Mouse (Mus musculus): ENCODE results near the gene Mocs3. TPM values are rescaled to one million over a fixed set of nuclear protein-coding genes. Genes with fewer than 3 reads are reported as not detected.

The Mocs3 gene
- total and polyA plus RNA-seq, 2 experiments from 2014 or later: 3.8 to 6.0 TPM

- WGBS: under 1% methylated on average over 58 of the region's 89 CpGs
- Histone ChIP-seq H3K27ac (ENCODE audit: low read depth) (peak within 1 kb of the TSS; percentile 98), H3K9me3 (replicated peaks; ENCODE audit: control insufficient read depth, low read length) (no peaks in the 10 kb centered on the region), H3K4me1 (ENCODE audit: control insufficient read depth, insufficient read depth) (peaks cover 13% of the 10 kb centered on the region; the same call in 1 of the 2 replicates), H3K4me2 (ENCODE audit: low read depth, low read length) (peak within 1 kb of the TSS; percentile 85), H3K27me3 (ENCODE audit: control insufficient read depth, insufficient read depth, low read length) (no peaks in the 10 kb centered on the region), H3K9ac (replicated peaks; ENCODE audit: low read depth, low read length) (peak within 1 kb of the TSS; percentile 99), H3K4me3 (ENCODE audit: low read depth, low read length) (peak within 1 kb of the TSS; percentile 92), H3K36me3 (replicated peaks; ENCODE audit: control insufficient read depth, insufficient read depth, low read length) (peaks cover 31% of the 10 kb centered on the region)
- peak; percentile 90 for ATAC-seq (ENCODE audit: insufficient read depth, low read depth)
- TF ChIP-seq CTCF (IDR thresholded peaks at IDR 0.05; ENCODE audit: low read depth) (peak; percentile 81), EP300 (IDR thresholded peaks at IDR 0.05; ENCODE audit: low read depth) (peak; percentile 97)
- peak; percentile 97 for DNase-seq (ENCODE audit: low spot score)
These were observed 23.4 kb upstream of the Mocs3 start, which contains the start of gene Adnp for GRCm38 (mm10) chr2:168206725-168207644. Gene Adnp (minus strand): TSS chr2:168207112.

- DNase-seq (ENCODE audit: low spot score): no peak
- Histone ChIP-seq H3K36me3 (replicated peaks; ENCODE audit: control insufficient read depth, insufficient read depth, low read length) (peaks cover 40% of the 10 kb centered on the region), H3K27me3 (ENCODE audit: control insufficient read depth, insufficient read depth, low read length) (no peaks in the 10 kb centered on the region), H3K4me1 (ENCODE audit: control insufficient read depth, insufficient read depth) (peaks cover 13% of the 10 kb centered on the region; the same call in 1 of the 2 replicates), H3K27ac (ENCODE audit: low read depth) (peak overlapping the region; percentile 98), H3K4me2 (ENCODE audit: low read depth, low read length) (no peak overlapping the region), H3K9me3 (replicated peaks; ENCODE audit: control insufficient read depth, low read length) (no peaks in the 10 kb centered on the region), H3K9ac (replicated peaks; ENCODE audit: low read depth, low read length) (no peak overlapping the region), H3K4me3 (ENCODE audit: low read depth, low read length) (no peak overlapping the region)
- no peak for TF ChIP-seq CTCF (IDR thresholded peaks at IDR 0.05; ENCODE audit: low read depth)
- TF ChIP-seq EP300 (IDR thresholded peaks at IDR 0.05; ENCODE audit: low read depth): no peak
- ATAC-seq (ENCODE audit: insufficient read depth, low read depth): no peak
- WGBS: 88% methylated on average over 3 of the region's 3 CpGs
These were observed 22.5 kb upstream of the Mocs3 start for GRCm38 (mm10) chr2:168207883-168208282.

GRCm38 (mm10) chr2:168213788-168214397, 16.5 kb upstream of the Mocs3 start:
- no peaks in the 10 kb centered on the region for H3K9me3 ChIP-seq (replicated peaks; ENCODE audit: control insufficient read depth, low read length)
- H3K36me3 ChIP-seq (replicated peaks; ENCODE audit: control insufficient read depth, insufficient read depth, low read length): peaks cover 73% of the 10 kb centered on the region
- H3K9ac ChIP-seq (replicated peaks; ENCODE audit: low read depth, low read length): no peak overlapping the region
- no peak overlapping the region for H3K4me3 ChIP-seq (ENCODE audit: low read depth, low read length)
- no peak overlapping the region for H3K27ac ChIP-seq (ENCODE audit: low read depth)
- H3K4me2 ChIP-seq (ENCODE audit: low read depth, low read length): no peak overlapping the region
- no peak for DNase-seq (ENCODE audit: low spot score)
- TF ChIP-seq CTCF (IDR thresholded peaks at IDR 0.05; ENCODE audit: low read depth): peak; percentile 8; the same call in 1 of the 2 replicates
- no peak for TF ChIP-seq EP300 (IDR thresholded peaks at IDR 0.05; ENCODE audit: low read depth)
- ATAC-seq (ENCODE audit: insufficient read depth, low read depth): no peak
- 53% methylated on average over 5 of the region's 5 CpGs for WGBS
- no peaks in the 10 kb centered on the region for H3K4me1 ChIP-seq (ENCODE audit: control insufficient read depth, insufficient read depth)
- no peaks in the 10 kb centered on the region for H3K27me3 ChIP-seq (ENCODE audit: control insufficient read depth, insufficient read depth, low read length)

GRCm38 (mm10) chr2:168223326-168223725, 7.1 kb upstream of the Mocs3 start:
- ATAC-seq (ENCODE audit: insufficient read depth, low read depth) (no peak), DNase-seq (ENCODE audit: low spot score) (no peak)
- Histone ChIP-seq H3K36me3 (replicated peaks; ENCODE audit: control insufficient read depth, insufficient read depth, low read length) (peaks cover 81% of the 10 kb centered on the region), H3K9ac (replicated peaks; ENCODE audit: low read depth, low read length) (no peak overlapping the region), H3K4me1 (ENCODE audit: control insufficient read depth, insufficient read depth) (0 out of 2 replicates have a peak, but pooled peaks cover 1% of the 10 kb centered on the region), H3K27me3 (ENCODE audit: control insufficient read depth, insufficient read depth, low read length) (no peaks in the 10 kb centered on the region), H3K27ac (ENCODE audit: low read depth) (no peak overlapping the region), H3K4me2 (ENCODE audit: low read depth, low read length) (no peak overlapping the region), H3K9me3 (replicated peaks; ENCODE audit: control insufficient read depth, low read length) (no peaks in the 10 kb centered on the region), H3K4me3 (ENCODE audit: low read depth, low read length) (no peak overlapping the region)
- TF ChIP-seq EP300 (IDR thresholded peaks at IDR 0.05; ENCODE audit: low read depth): no peak
- TF ChIP-seq CTCF (IDR thresholded peaks at IDR 0.05; ENCODE audit: low read depth): no peak
- 88% methylated on average over 6 of the region's 6 CpGs for WGBS

GRCm38 (mm10) chr2:168229116-168230025, 1.1 kb upstream of the Mocs3 start:
- H3K9me3 ChIP-seq (replicated peaks; ENCODE audit: control insufficient read depth, low read length): no peaks in the 10 kb centered on the region
- peak overlapping the region; percentile 90 for H3K27ac ChIP-seq (ENCODE audit: low read depth)
- no peaks in the 10 kb centered on the region for H3K27me3 ChIP-seq (ENCODE audit: control insufficient read depth, insufficient read depth, low read length)
- peak overlapping the region; percentile 94 for H3K9ac ChIP-seq (replicated peaks; ENCODE audit: low read depth, low read length)
- peak overlapping the region; percentile 91 for H3K4me3 ChIP-seq (ENCODE audit: low read depth, low read length)
- H3K36me3 ChIP-seq (replicated peaks; ENCODE audit: control insufficient read depth, insufficient read depth, low read length): peaks cover 37% of the 10 kb centered on the region
- DNase-seq (ENCODE audit: low spot score): no peak
- peak overlapping the region; percentile 94 for H3K4me2 ChIP-seq (ENCODE audit: low read depth, low read length)
- 15% methylated on average over 41 of the region's 41 CpGs for WGBS
- TF ChIP-seq CTCF (IDR thresholded peaks at IDR 0.05; ENCODE audit: low read depth): no peak
- no peak for TF ChIP-seq EP300 (IDR thresholded peaks at IDR 0.05; ENCODE audit: low read depth)
- peak; percentile 33 for ATAC-seq (ENCODE audit: insufficient read depth, low read depth)
- peaks cover 20% of the 10 kb centered on the region for H3K4me1 ChIP-seq (ENCODE audit: control insufficient read depth, insufficient read depth)
